Mouse (Mus musculus): ENCODE measurements around the gene Syt16. TPM values are rescaled to one million over a fixed set of nuclear protein-coding genes. Genes with fewer than 3 reads are reported as not detected.

Syt16 gene
- polyA plus RNA-seq, 1 experiment: not detected

DNA sequence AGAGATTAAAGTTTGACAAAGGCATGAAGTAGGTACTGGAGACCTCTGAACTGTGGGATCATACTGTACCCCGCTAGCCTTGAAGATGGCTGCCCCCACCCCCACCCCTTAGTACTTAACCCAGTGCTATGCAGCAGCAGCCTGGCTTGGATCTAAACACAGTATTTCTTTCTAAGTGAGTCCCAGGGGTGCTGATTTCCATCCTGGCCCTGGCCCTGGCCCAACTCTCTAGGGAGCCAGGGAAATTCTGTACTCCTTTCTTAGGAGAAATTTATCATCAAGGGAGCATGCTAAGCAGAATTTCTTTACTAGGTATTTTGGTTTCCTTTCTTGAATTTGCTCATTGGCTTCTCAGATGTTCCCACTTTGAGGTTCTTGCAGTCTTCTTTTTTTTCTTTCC lies 285.4 kb downstream of the Syt16 start:
- no peaks in the 10 kb centered on the region for H3K36me3 ChIP-seq (ENCODE audit: control insufficient read depth, insufficient read depth)
- H3K79me2 ChIP-seq (ENCODE audit: control insufficient read depth, insufficient read depth): no peaks in the 10 kb centered on the region
- H3K27me3 ChIP-seq (ENCODE audit: control insufficient read depth, insufficient read depth, insufficient read length): peaks cover 6% of the 10 kb centered on the region
- no peak overlapping the region for H3K4me3 ChIP-seq
- H3ac ChIP-seq (ENCODE audit: control insufficient read depth, insufficient read length): no peak overlapping the region
- no peak overlapping the region for H3K4me2 ChIP-seq (ENCODE audit: low read depth)
- no peak for TF ChIP-seq TCF12 (IDR thresholded peaks at IDR 0.05; ENCODE audit: insufficient read depth, poor library complexity, severe bottlenecking)
- TF ChIP-seq E2F4 (IDR thresholded peaks at IDR 0.05; ENCODE audit: insufficient read depth): no peak
- no peak for TF ChIP-seq MYOG (IDR thresholded peaks at IDR 0.05; ENCODE audit: control insufficient read depth in 1 of 3, insufficient read depth in 1 of 3, insufficient read length in 2 of 3, low read depth in 2 of 3)
- no peak for TF ChIP-seq POLR2A (IDR thresholded peaks at IDR 0.05; ENCODE audit: insufficient read length, low read depth)
- TF ChIP-seq POLR2AphosphoS2 (IDR thresholded peaks at IDR 0.05; ENCODE audit: insufficient read length, low read depth): no peak
- no peak for TF ChIP-seq SRF (IDR thresholded peaks at IDR 0.05; ENCODE audit: control insufficient read depth, insufficient read length, low read depth)
- TF ChIP-seq TCF3 (IDR thresholded peaks at IDR 0.05; ENCODE audit: insufficient read length, low read depth): no peak
- TF ChIP-seq CEBPB (IDR thresholded peaks at IDR 0.05; ENCODE audit: insufficient read depth, poor library complexity, severe bottlenecking): no peak

DNA sequence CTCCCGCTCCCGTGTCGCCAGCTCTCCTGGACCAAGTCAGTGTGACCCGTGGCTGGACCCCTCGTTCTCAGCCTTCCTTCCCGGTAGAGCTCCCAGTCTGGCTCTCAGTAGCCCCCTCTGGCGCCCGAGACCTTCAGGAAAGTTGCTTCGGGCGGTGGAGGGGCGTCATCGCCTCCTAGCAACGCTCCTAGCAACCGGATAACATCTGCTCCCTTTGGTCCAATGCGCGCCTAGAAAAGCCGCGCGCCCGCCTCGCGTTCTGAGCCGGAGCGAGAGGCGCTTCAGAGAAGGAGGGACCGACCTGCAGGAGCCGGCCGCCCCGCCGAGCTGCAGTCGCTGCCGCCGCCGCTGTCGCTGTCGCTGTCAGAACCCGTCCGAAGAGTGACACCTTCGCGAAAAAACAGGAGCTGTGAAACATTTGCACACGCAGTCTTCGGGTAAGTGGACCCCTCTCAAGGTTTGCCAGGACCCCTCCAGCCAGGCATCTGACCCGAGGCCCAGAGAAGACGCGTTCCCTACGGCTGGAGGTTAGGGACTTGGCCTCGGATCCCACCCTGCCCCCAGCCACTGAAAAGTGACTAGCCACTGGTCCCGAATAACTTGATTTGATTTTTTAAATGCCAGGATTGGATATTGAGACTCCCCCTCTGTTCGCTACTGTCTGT lies 286.7 kb downstream of the Syt16 start:
- H3K79me2 ChIP-seq (ENCODE audit: control insufficient read depth, insufficient read depth): no peaks in the 10 kb centered on the region
- no peaks in the 10 kb centered on the region for H3K36me3 ChIP-seq (ENCODE audit: control insufficient read depth, insufficient read depth)

DNA sequence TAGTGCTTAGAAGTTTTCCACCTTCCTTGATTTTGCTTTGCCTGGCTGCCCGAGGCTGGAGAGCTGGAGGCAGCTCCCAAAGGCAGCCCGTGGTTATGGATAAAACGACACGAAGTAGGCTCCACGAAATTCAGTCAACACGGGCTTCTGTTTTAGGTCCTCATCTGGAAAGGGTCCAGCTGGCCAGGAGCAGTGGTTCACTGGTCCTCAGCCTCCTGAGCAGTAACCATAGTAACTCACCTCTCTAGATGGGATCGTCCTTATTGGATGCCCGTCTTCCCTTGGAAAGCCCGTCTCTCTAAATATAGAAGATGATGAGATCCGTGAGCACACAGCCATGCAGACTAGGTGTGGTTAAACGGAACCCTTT lies 287.2 kb downstream of the Syt16 start:
- H3K4me3 ChIP-seq: no peak overlapping the region
- peaks cover 6% of the 10 kb centered on the region for H3K27me3 ChIP-seq (ENCODE audit: control insufficient read depth, insufficient read depth, insufficient read length)
- H3K4me2 ChIP-seq (ENCODE audit: low read depth): peak overlapping the region; percentile 48
- H3K36me3 ChIP-seq (ENCODE audit: control insufficient read depth, insufficient read depth): no peaks in the 10 kb centered on the region
- H3ac ChIP-seq (ENCODE audit: control insufficient read depth, insufficient read length): no peak overlapping the region
- H3K79me2 ChIP-seq (ENCODE audit: control insufficient read depth, insufficient read depth): no peaks in the 10 kb centered on the region
- no peak for TF ChIP-seq TCF12 (IDR thresholded peaks at IDR 0.05; ENCODE audit: insufficient read depth, poor library complexity, severe bottlenecking)
- no peak for TF ChIP-seq SRF (IDR thresholded peaks at IDR 0.05; ENCODE audit: control insufficient read depth, insufficient read length, low read depth)
- no peak for TF ChIP-seq TCF3 (IDR thresholded peaks at IDR 0.05; ENCODE audit: insufficient read length, low read depth)
- TF ChIP-seq MYOD1 (IDR thresholded peaks at IDR 0.05; ENCODE audit: control insufficient read depth in 1 of 3, insufficient read length in 2 of 3, low read depth in 2 of 3): no peak
- no peak for TF ChIP-seq REST (IDR thresholded peaks at IDR 0.05; ENCODE audit: insufficient read depth, insufficient read length)
- no peak for TF ChIP-seq POLR2A (IDR thresholded peaks at IDR 0.05; ENCODE audit: insufficient read length, low read depth)
- no peak for TF ChIP-seq MAX (IDR thresholded peaks at IDR 0.05; ENCODE audit: low read depth)
- TF ChIP-seq MYOG (IDR thresholded peaks at IDR 0.05; ENCODE audit: control insufficient read depth in 1 of 3, insufficient read depth in 1 of 3, insufficient read length in 2 of 3, low read depth in 2 of 3): no peak
- no peak for TF ChIP-seq E2F4 (IDR thresholded peaks at IDR 0.05; ENCODE audit: insufficient read depth)
- TF ChIP-seq CEBPB (IDR thresholded peaks at IDR 0.05; ENCODE audit: insufficient read depth, poor library complexity, severe bottlenecking): no peak
- no peak for TF ChIP-seq USF1 (IDR thresholded peaks at IDR 0.05; ENCODE audit: low read depth)
- no peak for TF ChIP-seq POLR2AphosphoS2 (IDR thresholded peaks at IDR 0.05; ENCODE audit: insufficient read length, low read depth)

More for the DNA sequence above, 286.7 kb downstream of the Syt16 start:
- peaks cover 6% of the 10 kb centered on the region for H3K27me3 ChIP-seq (ENCODE audit: control insufficient read depth, insufficient read depth, insufficient read length)
- H3K4me3 ChIP-seq: no peak overlapping the region
- no peak for TF ChIP-seq TCF12 (IDR thresholded peaks at IDR 0.05; ENCODE audit: insufficient read depth, poor library complexity, severe bottlenecking)
- no peak for TF ChIP-seq MYOD1 (IDR thresholded peaks at IDR 0.05; ENCODE audit: control insufficient read depth in 1 of 3, insufficient read length in 2 of 3, low read depth in 2 of 3)
- TF ChIP-seq USF1 (IDR thresholded peaks at IDR 0.05; ENCODE audit: low read depth): no peak
- TF ChIP-seq REST (IDR thresholded peaks at IDR 0.05; ENCODE audit: insufficient read depth, insufficient read length): no peak
- no peak for TF ChIP-seq MAX (IDR thresholded peaks at IDR 0.05; ENCODE audit: low read depth)
- TF ChIP-seq MYOG (IDR thresholded peaks at IDR 0.05; ENCODE audit: control insufficient read depth in 1 of 3, insufficient read depth in 1 of 3, insufficient read length in 2 of 3, low read depth in 2 of 3): no peak
- no peak for TF ChIP-seq CEBPB (IDR thresholded peaks at IDR 0.05; ENCODE audit: insufficient read depth, poor library complexity, severe bottlenecking)
- H3ac ChIP-seq (ENCODE audit: control insufficient read depth, insufficient read length): no peak overlapping the region
- peak overlapping the region; percentile 48 for H3K4me2 ChIP-seq (ENCODE audit: low read depth)

DNA sequence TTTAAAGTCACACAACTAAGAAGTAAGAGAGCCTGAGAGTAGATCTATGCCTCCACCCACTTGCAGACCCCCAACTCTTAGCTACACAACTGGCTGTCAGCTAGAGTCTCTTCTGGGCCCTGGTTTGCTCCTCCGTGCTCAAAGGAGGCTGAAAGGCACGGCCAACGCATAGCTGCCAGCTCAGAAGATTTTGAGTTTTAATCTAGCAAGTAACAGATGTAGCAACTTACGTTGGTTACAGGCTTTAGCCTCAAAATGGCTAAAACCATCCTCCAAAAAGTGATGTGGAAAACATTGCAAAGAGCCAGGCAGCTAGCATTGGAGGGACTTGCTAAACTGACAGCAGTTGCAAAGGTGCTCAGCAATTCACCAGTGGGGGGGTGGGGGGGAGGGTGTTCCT lies 293.5 kb downstream of the Syt16 start:
- Histone ChIP-seq H3K36me3 (ENCODE audit: control insufficient read depth, insufficient read depth) (no peaks in the 10 kb centered on the region), H3K4me3 (no peak overlapping the region), H3ac (ENCODE audit: control insufficient read depth, insufficient read length) (no peak overlapping the region), H3K79me2 (ENCODE audit: control insufficient read depth, insufficient read depth) (no peaks in the 10 kb centered on the region), H3K27me3 (ENCODE audit: control insufficient read depth, insufficient read depth, insufficient read length) (no peaks in the 10 kb centered on the region), H3K4me2 (ENCODE audit: low read depth) (no peak overlapping the region)
- TF ChIP-seq POLR2A (IDR thresholded peaks at IDR 0.05; ENCODE audit: insufficient read length, low read depth) (no peak), USF1 (IDR thresholded peaks at IDR 0.05; ENCODE audit: low read depth) (no peak), REST (IDR thresholded peaks at IDR 0.05; ENCODE audit: insufficient read depth, insufficient read length) (no peak), MYOD1 (IDR thresholded peaks at IDR 0.05; ENCODE audit: control insufficient read depth in 1 of 3, insufficient read length in 2 of 3, low read depth in 2 of 3) (no peak), POLR2AphosphoS2 (IDR thresholded peaks at IDR 0.05; ENCODE audit: insufficient read length, low read depth) (no peak), TCF3 (IDR thresholded peaks at IDR 0.05; ENCODE audit: insufficient read length, low read depth) (no peak), MYOG (IDR thresholded peaks at IDR 0.05; ENCODE audit: control insufficient read depth in 1 of 3, insufficient read depth in 1 of 3, insufficient read length in 2 of 3, low read depth in 2 of 3) (no peak), SRF (IDR thresholded peaks at IDR 0.05; ENCODE audit: control insufficient read depth, insufficient read length, low read depth) (no peak), TCF12 (IDR thresholded peaks at IDR 0.05; ENCODE audit: insufficient read depth, poor library complexity, severe bottlenecking) (no peak), MAX (IDR thresholded peaks at IDR 0.05; ENCODE audit: low read depth) (no peak)

DNA sequence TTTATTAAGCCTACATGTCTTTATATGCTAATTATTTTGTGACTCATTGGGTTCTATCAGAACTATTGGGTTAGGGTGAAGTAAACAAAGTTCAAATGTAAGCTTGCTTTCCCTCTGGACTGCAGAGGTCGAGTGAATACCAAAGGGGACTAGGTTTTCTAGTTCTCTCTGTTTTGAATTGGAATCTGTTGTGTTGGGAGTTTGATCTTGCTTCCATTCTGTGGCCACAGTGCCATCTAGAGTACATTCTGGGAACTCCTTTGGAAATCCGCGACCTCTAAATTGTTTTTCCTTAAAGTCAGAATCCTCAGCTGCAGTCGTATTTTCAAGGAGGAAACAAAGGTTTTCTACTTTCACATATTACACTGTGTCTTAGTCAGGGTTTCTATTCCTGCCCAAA lies 296.2 kb downstream of the Syt16 start:
- H3K36me3 ChIP-seq (ENCODE audit: control insufficient read depth, insufficient read depth): no peaks in the 10 kb centered on the region
- TF ChIP-seq SRF (IDR thresholded peaks at IDR 0.05; ENCODE audit: control insufficient read depth, insufficient read length, low read depth) (no peak), POLR2AphosphoS2 (IDR thresholded peaks at IDR 0.05; ENCODE audit: insufficient read length, low read depth) (no peak), CEBPB (IDR thresholded peaks at IDR 0.05; ENCODE audit: insufficient read depth, poor library complexity, severe bottlenecking) (no peak), TCF12 (IDR thresholded peaks at IDR 0.05; ENCODE audit: insufficient read depth, poor library complexity, severe bottlenecking) (no peak), MAX (IDR thresholded peaks at IDR 0.05; ENCODE audit: low read depth) (no peak), POLR2A (IDR thresholded peaks at IDR 0.05; ENCODE audit: insufficient read length, low read depth) (no peak), TCF3 (IDR thresholded peaks at IDR 0.05; ENCODE audit: insufficient read length, low read depth) (no peak), USF1 (IDR thresholded peaks at IDR 0.05; ENCODE audit: low read depth) (no peak), E2F4 (IDR thresholded peaks at IDR 0.05; ENCODE audit: insufficient read depth) (no peak), MYOG (IDR thresholded peaks at IDR 0.05; ENCODE audit: control insufficient read depth in 1 of 3, insufficient read depth in 1 of 3, insufficient read length in 2 of 3, low read depth in 2 of 3) (no peak), MYOD1 (IDR thresholded peaks at IDR 0.05; ENCODE audit: control insufficient read depth in 1 of 3, insufficient read length in 2 of 3, low read depth in 2 of 3) (no peak), REST (IDR thresholded peaks at IDR 0.05; ENCODE audit: insufficient read depth, insufficient read length) (no peak)
- no peaks in the 10 kb centered on the region for H3K79me2 ChIP-seq (ENCODE audit: control insufficient read depth, insufficient read depth)
- H3K27me3 ChIP-seq (ENCODE audit: control insufficient read depth, insufficient read depth, insufficient read length): no peaks in the 10 kb centered on the region
- H3ac ChIP-seq (ENCODE audit: control insufficient read depth, insufficient read length): no peak overlapping the region
- no peak overlapping the region for H3K4me3 ChIP-seq
- H3K4me2 ChIP-seq (ENCODE audit: low read depth): no peak overlapping the region
